Mouse (Mus musculus) hindbrain, embryonic 12.5 days (tissue): ENCODE data around the gene Hk3. TPM values are rescaled to one million over a fixed set of nuclear protein-coding genes. Genes with fewer than 3 reads are reported as not detected.

ENCODE experiments used
- ATAC-seq: fragments of 200-750 bp; cut with Nextera tagmentation; 2 replicates; pipeline ENCODE4 v1.8.0; 2017; ENCODE audit warnings: moderate TSS enrichment; ENCODE audit not compliant: low FRiP score
- H3K27ac ChIP-seq: fragments of 300-500 bp; sonication (generic); 2 replicates; pipeline ENCODE4 v1.5.1; 2016; ENCODE audit warnings: mild to moderate bottlenecking
- H3K27me3 ChIP-seq: fragments of 300-500 bp; sonication (generic); 2 replicates; pipeline ENCODE4 v1.6.1; 2016; ENCODE audit warnings: mild to moderate bottlenecking
- H3K36me3 ChIP-seq: fragments of 300-500 bp; sonication (generic); 2 replicates; pipeline ENCODE4 v1.6.1; 2016; ENCODE audit warnings: mild to moderate bottlenecking
- H3K4me1 ChIP-seq: fragments of 300-500 bp; sonication (generic); 2 replicates; pipeline ENCODE4 v1.6.1; 2016
- H3K4me2 ChIP-seq: fragments of 300-500 bp; sonication (generic); replicated peaks from 2 replicates; pipeline ENCODE4 v1.6.1; 2016; ENCODE audit warnings: mild to moderate bottlenecking
- H3K4me3 ChIP-seq: fragments of 300-500 bp; sonication (generic); 2 replicates; pipeline ENCODE4 v1.5.1; 2016; ENCODE audit warnings: mild to moderate bottlenecking
- H3K9ac ChIP-seq: fragments of 300-500 bp; sonication (generic); 2 replicates; pipeline ENCODE4 v1.6.1; 2016; ENCODE audit warnings: mild to moderate bottlenecking, moderate library complexity
- H3K9me3 ChIP-seq: fragments of 300-500 bp; sonication (generic); replicated peaks from 2 replicates; pipeline ENCODE4 v1.6.1; 2016; ENCODE audit warnings: mild to moderate bottlenecking
- WGBS: fragments of 180-500 bp; shearing (Covaris S2); methylation state at CpG from one replicate; pipeline ENCODE4 v1.1.7; 2016; 5-methylcytosine and 5-hydroxymethylcytosine counted together
- polyA plus RNA-seq: library from polyadenylated mRNA; unstranded; fragments of >200 nt; fragmentation: Nextera tagmentation; extraction: Ambion mirVana; gene quantifications from 2 replicates; pipeline ENCODE4 v1.2.1, GENCODE M21; 2016

Hk3 gene
- polyA plus RNA-seq, 1 experiment from 2014 or later, result 0.87 TPM

DNA sequence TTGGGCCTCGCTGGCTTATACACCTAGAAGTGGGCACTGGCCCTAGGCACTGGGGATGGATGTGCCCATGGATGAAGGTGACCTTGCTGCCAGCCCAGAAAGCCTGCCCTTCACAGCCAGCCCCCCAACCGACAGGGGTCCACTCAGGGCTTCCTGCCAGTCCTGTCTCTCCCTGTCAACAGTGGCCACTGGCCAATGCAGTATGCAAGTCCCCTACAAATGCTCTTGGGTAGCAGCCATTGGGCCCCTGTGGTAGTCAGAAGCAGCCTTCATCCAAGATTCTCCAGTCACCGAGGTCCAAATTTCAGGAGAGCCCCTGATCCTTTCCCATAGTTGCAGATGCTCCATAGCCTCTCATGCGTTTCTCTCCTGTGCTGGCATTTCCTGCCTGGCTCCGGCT lies 52.5 kb downstream of the Hk3 start:
- ATAC-seq, result no peak
- H3K27ac ChIP-seq, result peak overlapping the region; percentile 76
- peak overlapping the region; percentile 38; the same call in 1 of the 2 replicates for H3K9ac ChIP-seq
- WGBS, result 78% methylated on average over 5 of the region's 5 CpGs
- no peak overlapping the region for H3K4me3 ChIP-seq
- H3K9me3 ChIP-seq, result no peaks in the 10 kb centered on the region
- no peak overlapping the region for H3K4me2 ChIP-seq
- no peaks in the 10 kb centered on the region for H3K36me3 ChIP-seq
- peaks cover 73% of the 10 kb centered on the region for H3K27me3 ChIP-seq
- peaks cover 46% of the 10 kb centered on the region for H3K4me1 ChIP-seq

DNA sequence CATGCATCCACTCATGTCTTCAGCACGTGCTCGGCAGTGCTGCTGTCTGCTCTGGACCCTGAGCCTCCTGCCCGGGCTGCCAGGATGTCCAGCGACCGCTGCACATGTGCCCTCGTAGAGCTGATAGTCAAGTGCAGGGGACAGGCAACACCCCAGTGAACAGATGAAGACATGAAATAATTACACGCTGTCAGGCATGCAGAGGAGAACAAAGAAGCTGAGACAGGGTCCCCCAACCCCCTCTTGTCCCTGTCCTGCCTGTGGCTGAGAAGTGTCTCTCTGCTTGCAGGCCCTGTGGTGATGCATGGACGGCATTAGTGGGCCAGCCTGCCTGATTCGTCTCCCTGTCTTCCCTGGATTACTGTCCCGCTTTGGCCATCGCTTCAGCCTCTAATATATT lies 53.7 kb downstream of the Hk3 start:
- no peaks in the 10 kb centered on the region for H3K9me3 ChIP-seq
- no peak overlapping the region for H3K4me2 ChIP-seq
- H3K27me3 ChIP-seq, result peaks cover 71% of the 10 kb centered on the region
- no peaks in the 10 kb centered on the region for H3K36me3 ChIP-seq
- H3K4me1 ChIP-seq, result peaks cover 52% of the 10 kb centered on the region
- ATAC-seq, result peak; percentile 49; the same call in 1 of the 2 replicates
- 33% methylated on average over 11 of the region's 11 CpGs for WGBS
- H3K4me3 ChIP-seq, result no peak overlapping the region
- peak overlapping the region; percentile 14; the same call in 1 of the 2 replicates for H3K9ac ChIP-seq
- H3K27ac ChIP-seq, result peak overlapping the region; percentile 76

DNA sequence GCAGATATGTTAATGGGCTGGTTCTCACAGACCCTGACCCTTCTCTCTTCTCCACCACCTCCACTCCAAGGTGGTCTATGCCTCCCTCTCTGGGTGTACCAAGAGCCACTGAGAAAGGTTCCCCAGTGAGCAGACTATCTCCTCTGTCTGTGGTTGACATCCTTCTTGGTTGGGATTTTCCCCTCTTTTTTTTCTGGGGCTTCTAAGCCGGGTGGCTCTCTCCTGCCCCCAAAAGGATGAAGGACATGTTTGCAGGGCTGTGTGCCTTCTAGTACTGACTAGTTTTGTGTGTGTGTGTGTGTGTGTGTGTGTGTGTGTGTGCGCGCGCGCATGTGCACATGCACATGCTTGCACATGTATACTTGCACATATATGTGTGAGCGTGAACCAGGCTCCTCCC lies 55.9 kb downstream of the Hk3 start:
- Histone ChIP-seq H3K4me1 (peaks cover 50% of the 10 kb centered on the region), H3K36me3 (no peaks in the 10 kb centered on the region), H3K27ac (no peak overlapping the region), H3K27me3 (peaks cover 83% of the 10 kb centered on the region), H3K9me3 (no peaks in the 10 kb centered on the region), H3K4me2 (no peak overlapping the region), H3K9ac (no peak overlapping the region), H3K4me3 (no peak overlapping the region)
- 88% methylated on average over 6 of the region's 6 CpGs for WGBS
- ATAC-seq, result no peak

DNA sequence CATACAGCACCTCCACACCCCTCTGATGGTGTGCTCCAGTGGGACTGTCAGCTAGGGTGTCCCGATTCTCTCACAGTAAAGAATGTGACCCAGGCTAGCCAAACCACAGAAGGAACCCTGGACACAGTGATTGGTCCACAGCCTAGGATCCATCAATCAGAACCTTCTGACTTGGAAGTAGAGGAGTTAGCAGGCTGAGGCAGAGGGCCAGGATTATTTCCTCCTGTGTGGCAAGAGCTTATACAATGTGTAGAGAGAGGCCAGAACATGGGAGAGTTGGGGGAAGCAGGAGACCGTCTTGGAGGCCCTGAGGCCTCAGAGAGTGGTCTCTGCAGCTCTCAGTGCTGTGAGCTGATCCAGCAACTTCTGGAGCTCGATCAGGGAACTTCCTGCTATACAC lies 60.7 kb downstream of the Hk3 start:
- Histone ChIP-seq H3K27me3 (peaks cover 90% of the 10 kb centered on the region), H3K9me3 (no peaks in the 10 kb centered on the region), H3K4me1 (peaks cover 40% of the 10 kb centered on the region), H3K4me3 (no peak overlapping the region), H3K9ac (no peak overlapping the region), H3K27ac (no peak overlapping the region), H3K4me2 (no peak overlapping the region), H3K36me3 (no peaks in the 10 kb centered on the region)
- ATAC-seq, result no peak
- 60% methylated on average over 3 of the region's 3 CpGs for WGBS

DNA sequence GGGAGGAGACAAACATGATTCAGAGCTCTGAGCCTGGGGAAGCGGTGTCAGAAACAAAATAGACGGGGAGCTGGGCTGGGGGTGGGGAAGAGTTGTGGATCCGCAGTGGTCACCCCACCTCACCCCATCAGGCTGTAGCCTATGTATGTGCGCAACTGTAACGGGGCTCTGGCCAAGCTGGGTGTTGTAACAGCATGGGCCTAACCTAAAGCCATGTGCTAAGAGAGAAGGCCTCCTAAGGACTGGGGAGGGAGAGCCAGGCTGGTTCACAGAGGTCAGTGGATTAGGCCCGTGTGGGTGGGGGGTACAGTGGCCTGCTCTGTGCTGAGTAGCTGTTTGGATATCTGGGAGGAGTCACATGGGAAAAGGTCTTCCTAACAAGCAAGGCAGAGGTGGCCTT lies 61.3 kb downstream of the Hk3 start:
- Histone ChIP-seq H3K9ac (no peak overlapping the region), H3K36me3 (no peaks in the 10 kb centered on the region), H3K4me3 (no peak overlapping the region), H3K4me2 (no peak overlapping the region; the same call in 1 of the 2 replicates), H3K27me3 (peaks cover 90% of the 10 kb centered on the region), H3K9me3 (no peaks in the 10 kb centered on the region), H3K27ac (peak overlapping the region; percentile 75), H3K4me1 (peaks cover 42% of the 10 kb centered on the region)
- 34% methylated on average over 6 of the region's 6 CpGs for WGBS
- ATAC-seq, result 0 out of 2 replicates have a peak, but pooled peaks have one; percentile 3

DNA sequence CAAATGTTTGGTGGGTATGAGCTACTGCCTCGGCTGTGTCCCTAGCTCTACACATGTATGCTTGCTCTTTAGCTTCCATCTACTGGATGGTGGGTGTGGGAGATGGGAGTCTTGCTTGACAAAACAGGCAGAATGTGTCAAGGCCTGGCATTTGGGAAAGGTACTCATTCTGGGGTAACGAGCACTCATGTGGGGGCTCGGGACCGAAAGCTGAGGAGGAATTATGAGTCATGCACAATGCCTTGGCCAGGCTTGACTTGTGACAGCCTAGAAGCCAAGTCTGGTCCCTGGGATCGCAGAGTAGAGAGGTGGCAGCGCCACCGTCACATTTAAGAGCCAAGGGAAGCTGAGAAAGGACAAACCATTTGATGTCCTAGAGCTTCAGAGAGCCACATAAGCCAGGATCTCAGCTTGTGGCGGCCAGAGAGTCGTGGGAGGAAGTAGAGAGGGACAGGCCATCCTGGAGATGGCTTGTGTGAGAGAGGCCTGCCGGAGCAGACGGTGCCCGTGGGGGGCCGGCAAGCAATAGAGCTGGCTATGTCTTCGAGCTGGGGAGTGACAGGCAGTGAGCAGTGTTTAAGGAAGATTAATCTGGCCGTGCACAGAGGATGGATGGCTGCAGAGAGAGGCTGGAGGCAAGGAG lies 62.0 kb downstream of the Hk3 start:
- Histone ChIP-seq H3K4me2 (no peak overlapping the region), H3K9ac (peak overlapping the region; percentile 18; the same call in 1 of the 2 replicates), H3K27ac (peak overlapping the region; percentile 75), H3K4me3 (no peak overlapping the region), H3K36me3 (no peaks in the 10 kb centered on the region), H3K4me1 (peaks cover 36% of the 10 kb centered on the region), H3K9me3 (no peaks in the 10 kb centered on the region), H3K27me3 (peaks cover 90% of the 10 kb centered on the region)
- ATAC-seq, result 0 out of 2 replicates have a peak, but pooled peaks have one; percentile 20
- 40% methylated on average over 15 of the region's 15 CpGs for WGBS

DNA sequence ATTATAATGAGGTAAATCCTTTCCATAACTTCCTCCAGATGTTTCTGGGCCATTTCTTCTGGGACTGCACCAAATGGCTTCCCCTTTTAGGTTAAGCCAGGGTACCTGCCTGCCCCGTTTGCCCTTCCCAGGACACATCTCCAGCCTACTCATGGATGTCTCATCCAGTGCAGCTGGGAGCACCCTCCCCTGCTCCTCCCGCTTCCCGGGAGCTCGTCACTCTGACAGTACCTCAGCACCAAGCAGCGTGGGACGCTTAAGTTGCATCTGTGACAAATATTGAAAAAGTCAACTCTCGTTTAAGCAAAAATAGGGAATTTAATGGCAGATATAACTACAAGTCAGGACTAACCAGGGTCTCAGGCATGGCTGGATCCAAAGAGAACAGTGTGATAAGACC lies 63.9 kb downstream of the Hk3 start:
- WGBS, result 61% methylated on average over 7 of the region's 7 CpGs
- H3K27ac ChIP-seq, result no peak overlapping the region
- H3K4me1 ChIP-seq, result peaks cover 27% of the 10 kb centered on the region
- no peaks in the 10 kb centered on the region for H3K9me3 ChIP-seq
- peaks cover 94% of the 10 kb centered on the region for H3K27me3 ChIP-seq
- H3K9ac ChIP-seq, result no peak overlapping the region
- no peak for ATAC-seq
- no peak overlapping the region for H3K4me3 ChIP-seq
- H3K36me3 ChIP-seq, result no peaks in the 10 kb centered on the region
- no peak overlapping the region for H3K4me2 ChIP-seq

Other genes with a start within 250 kb of the Hk3 start
- not detected in 2 replicates for gene Eif4e1b, start 237.4 kb downstream of the Hk3 start, polyA plus RNA-seq
- 30.0 and 35.0 TPM in 2 replicates for gene Tspan17, start 232.0 kb downstream of the Hk3 start, polyA plus RNA-seq
- gene Unc5a, start 72.0 kb downstream of the Hk3 start, polyA plus RNA-seq, result 5.8 and 6.1 TPM in 2 replicates
- 23.1 and 25.3 TPM in 2 replicates for gene Uimc1, start 78.9 kb upstream of the Hk3 start, polyA plus RNA-seq
- gene Zfp346, start 83.9 kb upstream of the Hk3 start, polyA plus RNA-seq, result 25.5 and 30.6 TPM in 2 replicates
- gene Gm17617, start 112.2 kb upstream of the Hk3 start, polyA plus RNA-seq, result not detected in 2 replicates
- 2.7 and 2.9 TPM in 2 replicates for gene Fgfr4, start 131.3 kb upstream of the Hk3 start, polyA plus RNA-seq
- 78.7 and 81.6 TPM in 2 replicates for gene Nsd1, start 188.4 kb upstream of the Hk3 start, polyA plus RNA-seq